Mouse (Mus musculus) ES-CJ7 (cell line): ENCODE data around the gene Ncaph.
A peak's percentile ranks its signal among the peaks of the same experiment; 100 is the strongest.
"Not testable (repeated sequence)": the region's sequence is repeated elsewhere in the genome, so short reads cannot be mapped to it uniquely, and the experiment has no call there.

ENCODE experiments used
- DNase-seq: peaks from one replicate; pipeline ENCODE4 v3.0.0; 2011; ENCODE audit warnings: low read depth, low spot score

Gene Ncaph

GRCm38 (mm10) chr2:127090151-127090550, 43.6 kb downstream of the Ncaph start:
- not testable (repeated sequence) for DNase-seq

GRCm38 (mm10) chr2:127086235-127086634, 47.5 kb downstream of the Ncaph start:
- no peak for DNase-seq

- no peak for DNase-seq
These were observed 53.0 kb downstream of the Ncaph start for GRCm38 (mm10) chr2:127080591-127081218.

- no peak for DNase-seq
These were observed 53.7 kb downstream of the Ncaph start for GRCm38 (mm10) chr2:127079881-127080590.

GRCm38 (mm10) chr2:127079066-127079465, 54.7 kb downstream of the Ncaph start:
- DNase-seq, result peak; percentile 38

- DNase-seq, result peak; percentile 59
These were observed 56.1 kb downstream of the Ncaph start for GRCm38 (mm10) chr2:127077611-127078010.

- DNase-seq, result no peak
These were observed 59.6 kb downstream of the Ncaph start for GRCm38 (mm10) chr2:127074116-127074515.

GRCm38 (mm10) chr2:127070879-127071278, 62.9 kb downstream of the Ncaph start:
- DNase-seq, result no peak

GRCm38 (mm10) chr2:127070435-127070841, 63.3 kb downstream of the Ncaph start, which contains the start of gene Blvra:
Gene Blvra (plus strand): TSS chr2:127070665.
- peak; percentile 96 for DNase-seq

- no peak for DNase-seq
These were observed 63.8 kb downstream of the Ncaph start for GRCm38 (mm10) chr2:127069781-127070434.

- DNase-seq, result no peak
These were observed 64.9 kb downstream of the Ncaph start for GRCm38 (mm10) chr2:127068806-127069205.

GRCm38 (mm10) chr2:127061471-127061870, 72.3 kb downstream of the Ncaph start:
- no peak for DNase-seq
